Mouse (Mus musculus): ENCODE measurements around the gene Gm5615.

Gene Gm5615

GRCm38 (mm10) chr9:36541863-36542262 is at the start of gene Gm5615:
TSS of gene Gm5615 (minus strand) at chr9:36541963.
- DNase-seq (ENCODE audit: extremely low read depth, low read depth, low spot score) = no peak

GRCm38 (mm10) chr9:36582535-36582934 is 40.8 kb upstream of the Gm5615 start, which contains the start of gene Gm17689:
TSS of gene Gm17689 (minus strand) at chr9:36582635.
- no peak for DNase-seq (ENCODE audit: extremely low read depth, low read depth, low spot score)

DNA sequence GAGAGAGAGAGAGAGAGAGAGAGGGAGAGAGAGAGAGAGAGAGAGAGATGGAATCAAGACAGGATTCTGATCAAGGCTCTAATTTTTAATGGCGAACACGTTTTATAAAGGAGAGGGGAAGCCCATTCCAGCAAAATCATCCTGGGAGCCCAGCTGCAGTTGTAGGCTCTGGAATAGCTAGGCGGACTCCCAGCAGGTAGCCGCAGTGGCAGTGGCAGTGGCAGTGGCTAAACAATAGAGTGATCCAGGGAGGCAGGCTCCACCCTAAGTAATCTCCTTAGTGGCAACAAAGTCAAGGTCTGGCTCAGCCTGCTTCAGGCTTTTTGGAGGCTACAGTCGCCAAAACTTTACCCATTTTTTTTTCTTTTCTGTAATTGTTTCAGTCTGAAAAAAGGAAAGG is 37.6 kb downstream of the Gm5615 start:
- no peak for DNase-seq (ENCODE audit: extremely low read depth, low read depth, low spot score)

- DNase-seq (ENCODE audit: extremely low read depth, low read depth, low spot score) = no peak
Measured at GRCm38 (mm10) chr9:36495824-36496223, 45.9 kb downstream of the Gm5615 start.

DNA sequence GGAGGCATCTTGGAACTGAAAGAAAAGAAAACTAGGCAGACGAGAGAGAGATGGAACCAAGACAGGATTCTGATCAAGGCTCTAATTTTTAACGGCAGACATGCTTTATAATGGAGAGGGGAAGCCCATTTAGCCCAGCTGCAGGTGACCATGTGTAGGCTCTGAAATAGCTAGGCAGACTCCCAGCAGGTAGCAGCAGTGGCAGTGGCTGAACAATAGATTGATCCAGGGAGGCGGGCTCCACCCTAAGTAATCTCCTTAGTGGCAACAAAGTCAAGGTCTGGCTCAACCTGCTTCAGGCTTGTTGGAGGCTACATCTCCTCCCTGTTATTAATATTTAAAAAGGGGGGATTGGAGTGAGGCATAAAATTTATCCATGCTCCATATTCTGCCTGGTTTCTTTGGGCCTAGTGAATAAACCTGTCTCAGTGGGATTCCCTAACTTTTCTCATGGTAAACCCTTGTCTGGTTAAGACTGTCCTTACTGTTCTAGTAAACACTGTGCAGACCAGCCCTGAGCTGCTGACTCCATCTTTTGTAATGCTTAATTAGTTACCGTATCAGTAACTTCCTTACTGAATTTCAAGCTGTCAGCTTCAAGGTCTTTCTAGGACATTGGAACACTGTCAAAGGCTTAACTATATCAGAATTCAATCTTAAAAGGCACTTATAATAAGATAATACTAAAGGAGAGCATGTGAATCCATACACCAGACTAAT is 47.1 kb downstream of the Gm5615 start:
- DNase-seq (ENCODE audit: extremely low read depth, low read depth, low spot score) = no peak

All from fat pad, adult 2 months (tissue).